Mouse (Mus musculus) CH12.LX (cell line): ENCODE results near the gene Ptprb.

Experiments
- CTCF ChIP-seq, 2 experiments: IDR thresholded peaks in 1 of 2; conservative IDR thresholded peaks in 1 of 2; 2 replicates each; pipeline ENCODE4 v1.5.1; 2011 to 2012; ENCODE audit warnings: low read depth in 2 of 2, low read length in 2 of 2, improper control_type of control experiment in 1 of 2, inconsistent platforms in 1 of 2, mild to moderate bottlenecking in 1 of 2, moderate library complexity in 1 of 2
- ELF1 ChIP-seq: IDR thresholded peaks from 2 replicates; pipeline ENCODE4 v1.6.1; 2014; ENCODE audit warnings: low read depth, mild to moderate bottlenecking, inconsistent platforms, low read length, improper control_type of control experiment
- IRF4 ChIP-seq: IDR thresholded peaks from 2 replicates; pipeline ENCODE4 v1.6.1; 2014; ENCODE audit warnings: low read depth, mild to moderate bottlenecking, inconsistent platforms, low read length, improper control_type of control experiment
- MAFK ChIP-seq: IDR thresholded peaks from 2 replicates; pipeline ENCODE4 v1.6.1; 2011; ENCODE audit warnings: low read length, improper control_type of control experiment; ENCODE audit not compliant: insufficient replicate concordance
- MAZ ChIP-seq: IDR thresholded peaks from 2 replicates; pipeline ENCODE4 v1.6.1; 2012; ENCODE audit warnings: low read depth, mild to moderate bottlenecking, inconsistent platforms, low read length, improper control_type of control experiment, moderate library complexity
- PAX5 ChIP-seq: IDR thresholded peaks from 2 replicates; pipeline ENCODE4 v1.6.1; 2012; ENCODE audit warnings: low read length, inconsistent platforms, mixed read lengths
- POLR2A ChIP-seq: IDR thresholded peaks from 2 replicates; pipeline ENCODE4 v1.6.1; 2011; ENCODE audit warnings: low read depth, mild to moderate bottlenecking, improper control_type of control experiment, low read length
- SMC3 ChIP-seq: IDR thresholded peaks from 2 replicates; pipeline ENCODE4 v1.6.1; 2011; ENCODE audit warnings: low read depth, low read length, improper control_type of control experiment
- ZKSCAN1 ChIP-seq: IDR thresholded peaks from 2 replicates; pipeline ENCODE4 v1.6.1; 2012; ENCODE audit warnings: low read depth, inconsistent platforms, low read length, improper control_type of control experiment, borderline replicate concordance

GRCm38 (mm10) chr10:116267434-116267822, 7.9 kb upstream of the Ptprb start:
- no peak for TF ChIP-seq CTCF (conservative IDR thresholded peaks at IDR 0.05 in 1 of 2, IDR thresholded peaks at IDR 0.05 in 1 of 2; ENCODE audit: low read depth in 2 of 2, low read length in 2 of 2)
- TF ChIP-seq POLR2A: no peak
- no peak for TF ChIP-seq ZKSCAN1
- TF ChIP-seq PAX5: no peak
- TF ChIP-seq MAFK: no peak
- no peak for TF ChIP-seq IRF4
- TF ChIP-seq MAZ: no peak
- TF ChIP-seq SMC3: no peak
- TF ChIP-seq ELF1: no peak
